8 mouse cellular contexts compared by ENCODE assay signal in genomic region chr1:119836479-119837015, GRCm38 (mm10). TPM values are rescaled to one million over a fixed set of nuclear protein-coding genes. Genes with fewer than 3 reads are reported as not detected.
DNase-seq lines count a peak whose midpoint lies in the region; ATAC-seq lines count a peak whose summit lies in the region.

No protein-coding gene starts in this region.

- no peak for ATAC-seq in heart, embryonic 14.5 days (ENCODE audit: insufficient number of reproducible peaks, insufficient read depth, low FRiP score, low read depth)
- no peak for ATAC-seq in limb, embryonic 15.5 days (ENCODE audit: insufficient number of reproducible peaks, low FRiP score, low TSS enrichment, low read depth)
- ATAC-seq in midbrain, embryonic 15.5 days (replicated peaks) = no peak

- H3K9me3 ChIP-seq in heart, embryonic 14.5 days (ENCODE audit: control insufficient read depth, low read length) = no peaks in the 10 kb centered on the region
- no peaks in the 10 kb centered on the region for H3K9me3 ChIP-seq in limb, embryonic 15.5 days
- no peaks in the 10 kb centered on the region for H3K9me3 ChIP-seq in midbrain, embryonic 15.5 days

- H3K27ac ChIP-seq in heart, embryonic 14.5 days (replicated peaks in 1 of 2; ENCODE audit: control insufficient read depth in 1 of 2, insufficient read depth in 1 of 2, low read depth in 2 of 2, low read length in 2 of 2) = peak overlapping the region; percentile 44 to 88
- H3K27ac ChIP-seq in limb, embryonic 15.5 days = peak overlapping the region; percentile 91
- H3K27ac ChIP-seq in midbrain, embryonic 15.5 days = peak overlapping the region; percentile 96

- peak overlapping the region; percentile 68 to 93 for H3K4me3 ChIP-seq in heart, embryonic 14.5 days (ENCODE audit: control insufficient read depth in 1 of 2, insufficient read depth in 1 of 2, low read depth in 1 of 2, low read length in 2 of 2)
- H3K4me3 ChIP-seq in limb, embryonic 15.5 days = peak overlapping the region; percentile 93
- peak overlapping the region; percentile 91 for H3K4me3 ChIP-seq in midbrain, embryonic 15.5 days

- intact Hi-C loops in heart, postnatal 25 days (cut with DNase I) = loop anchor here (5.0 to 10.0 kb wide), 2 partner anchors 76 to 312 kb away; partner anchors contain the start of genes Tmem177 and Tmem185b

- peak; percentile 94 for DNase-seq in heart, adult 11 months
- DNase-seq in heart, postnatal 25 days (ENCODE audit: low spot score) = no peak
- DNase-seq in B cell, adult 2 months = peak; percentile 68 to 69
- DNase-seq in c-Kit-negative CD71-positive TER-119-positive erythroid progenitor cells, embryonic 14.5 days (ENCODE audit: low read depth, low spot score) = peak; percentile 30
- peak; percentile 48 for DNase-seq in thymus, postnatal 25 days

- WGBS in heart, embryonic 14.5 days = under 1% methylated on average over 30 of the region's 31 CpGs
- WGBS in limb, embryonic 15.5 days = under 1% methylated on average over 29 of the region's 31 CpGs
- WGBS in midbrain, embryonic 15.5 days = under 1% methylated on average over 30 of the region's 31 CpGs

- no peaks in the 10 kb centered on the region for H3K36me3 ChIP-seq in heart, embryonic 14.5 days (ENCODE audit: control insufficient read depth, insufficient read depth, low read length)
- H3K36me3 ChIP-seq in limb, embryonic 15.5 days = no peaks in the 10 kb centered on the region
- H3K36me3 ChIP-seq in midbrain, embryonic 15.5 days (replicated peaks) = no peaks in the 10 kb centered on the region

- peak overlapping the region; percentile 75 for H3K4me2 ChIP-seq in heart, embryonic 14.5 days (ENCODE audit: low read length)
- H3K4me2 ChIP-seq in limb, embryonic 15.5 days = peak overlapping the region; percentile 66
- peak overlapping the region; percentile 68 for H3K4me2 ChIP-seq in midbrain, embryonic 15.5 days

- 0 out of 4 replicates have a peak, but pooled peaks cover 0 to 9% of the 10 kb centered on the region in 2 experiments for H3K4me1 ChIP-seq in heart, embryonic 14.5 days (ENCODE audit: control insufficient read depth in 2 of 2, insufficient read depth in 2 of 2, low read length in 2 of 2)
- H3K4me1 ChIP-seq in limb, embryonic 15.5 days = peaks cover 7% of the 10 kb centered on the region; the same call in 1 of the 2 replicates
- peaks cover 21% of the 10 kb centered on the region for H3K4me1 ChIP-seq in midbrain, embryonic 15.5 days

- no peaks in the 10 kb centered on the region for H3K27me3 ChIP-seq in heart, embryonic 14.5 days (ENCODE audit: control insufficient read depth, insufficient read depth, low read length)
- no peaks in the 10 kb centered on the region for H3K27me3 ChIP-seq in limb, embryonic 15.5 days
- no peaks in the 10 kb centered on the region for H3K27me3 ChIP-seq in midbrain, embryonic 15.5 days (replicated peaks)

- H3K9ac ChIP-seq in heart, embryonic 14.5 days (ENCODE audit: low read length) = peak overlapping the region; percentile 93
- peak overlapping the region; percentile 76 for H3K9ac ChIP-seq in limb, embryonic 15.5 days
- peak overlapping the region; percentile 86 for H3K9ac ChIP-seq in midbrain, embryonic 15.5 days

RNA-seq across cellular contexts. Expression of gene Ptpn4, which starts 0.9 kb away (rescaled TPM):
- total RNA-seq in heart, postnatal 25 days (2021) = 10 to 100 TPM; 26.1 to 27.9 TPM
- 6.6 and 7.5 TPM in 2 replicates for polyA plus RNA-seq in heart, embryonic 14.5 days (2014; fragmentation: Nextera tagmentation; extraction: Ambion mirVana)
- 4.3 and 4.4 TPM in 2 replicates for polyA plus RNA-seq in limb, embryonic 15.5 days (2015; fragmentation: Nextera tagmentation; extraction: Ambion mirVana)
- polyA plus RNA-seq in midbrain, embryonic 15.5 days (2015; fragmentation: Nextera tagmentation; extraction: Ambion mirVana) = 10.9 and 12.5 TPM in 2 replicates
